Mouse (Mus musculus): ENCODE measurements around the gene Ddx24. TPM values are rescaled to one million over a fixed set of nuclear protein-coding genes. Genes with fewer than 3 reads are reported as not detected.
A peak's percentile ranks its signal among the peaks of the same experiment; 100 is the strongest.
"Not testable (repeated sequence)": the region's sequence is repeated elsewhere in the genome, so short reads cannot be mapped to it uniquely, and the experiment has no call there.

Gene Ddx24
- 69.1 and 72.6 TPM in 2 replicates for polyA plus RNA-seq (2016; fragmentation: Nextera tagmentation; extraction: Ambion mirVana)

DNA sequence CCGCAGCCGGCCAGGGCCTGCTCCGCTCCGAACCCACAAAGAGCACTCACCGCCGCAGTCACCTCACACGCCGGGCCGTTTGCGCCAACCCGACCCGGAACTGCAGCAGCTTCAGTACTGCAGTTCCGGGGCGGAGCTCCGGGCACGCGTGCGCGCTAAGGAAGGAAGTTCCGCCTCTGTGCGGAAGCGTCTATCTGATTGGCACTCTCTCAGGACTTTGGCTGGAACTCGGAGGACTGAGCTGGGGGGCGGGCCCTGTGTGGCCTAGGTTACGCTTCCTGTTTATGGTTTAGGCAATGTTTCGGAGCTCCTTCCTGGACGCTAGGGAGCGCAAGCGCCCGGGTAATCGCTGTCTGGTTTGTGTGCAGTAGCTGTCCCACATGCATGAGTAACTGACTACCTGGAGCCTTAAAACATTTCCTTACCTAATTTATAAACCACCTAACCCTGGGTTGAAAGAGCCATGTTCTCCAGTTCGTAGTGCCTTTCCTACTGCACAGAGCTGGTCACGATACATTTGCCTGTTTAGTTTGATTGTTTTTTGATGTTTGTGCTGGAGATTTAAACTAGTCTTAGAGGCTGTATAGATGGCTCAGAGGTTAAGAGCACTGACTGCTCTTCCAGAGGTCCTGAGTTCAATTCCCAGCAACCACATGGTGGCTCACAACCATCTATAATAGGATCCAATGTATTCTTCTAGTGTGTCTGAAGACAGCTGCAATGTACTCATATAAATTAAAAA, at the start of gene Ddx24:
Gene Ddx24 (minus strand): TSS at position 102 of the 742 bp plus-strand sequence.
- Histone ChIP-seq H3K9me3 (replicated peaks) (0 out of 2 replicates have a peak, but pooled peaks cover 4% of the 10 kb centered on the region), H3K4me2 (peak within 1 kb of the TSS; percentile 78), H3K27me3 (replicated peaks) (no peaks in the 10 kb centered on the region), H3K9ac (peak within 1 kb of the TSS; percentile 92), H3K4me1 (peaks cover 39% of the 10 kb centered on the region), H3K4me3 (peak within 1 kb of the TSS; percentile 94), H3K27ac (peak within 1 kb of the TSS; percentile 77), H3K36me3 (peaks cover 28% of the 10 kb centered on the region)
- WGBS (ENCODE audit: insufficient replicate concordance) = 1% methylated on average over 33 of the region's 33 CpGs
- peak; percentile 100 for ATAC-seq

DNA sequence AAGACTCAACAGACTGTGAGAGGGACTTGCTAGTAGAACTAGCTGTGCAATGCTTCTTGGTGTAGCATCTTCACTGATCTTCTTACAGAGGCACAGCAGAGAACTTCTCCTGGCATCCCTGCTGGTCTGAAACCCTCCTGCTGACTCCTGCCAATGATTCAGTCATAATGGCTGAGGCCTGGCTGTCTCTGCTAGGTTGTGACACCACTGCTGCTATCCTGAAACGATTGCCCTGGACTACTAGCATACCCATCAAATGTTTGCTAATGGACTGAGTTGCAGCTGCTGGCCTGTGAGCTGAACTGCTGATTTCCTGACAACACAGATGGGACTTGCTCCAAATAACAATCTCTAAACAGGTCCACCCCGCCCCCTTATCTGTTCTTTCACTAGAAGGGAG, 48.9 kb upstream of the Ddx24 start:
- Histone ChIP-seq H3K4me3 (no peak overlapping the region), H3K4me2 (no peak overlapping the region), H3K9ac (no peak overlapping the region), H3K27me3 (replicated peaks) (no peaks in the 10 kb centered on the region), H3K4me1 (no peaks in the 10 kb centered on the region), H3K27ac (no peak overlapping the region), H3K36me3 (no peaks in the 10 kb centered on the region), H3K9me3 (replicated peaks) (no peaks in the 10 kb centered on the region)
- WGBS (ENCODE audit: insufficient replicate concordance) = 17% methylated on average over 2 of the region's 2 CpGs
- no peak for ATAC-seq

GRCm38 (mm10) chr12:103457140-103457539, 31.5 kb upstream of the Ddx24 start, which contains the start of gene Ifi27l2b:
TSS of gene Ifi27l2b (minus strand) at chr12:103457223.
- 54% methylated on average over 3 of the region's 3 CpGs for WGBS (ENCODE audit: insufficient replicate concordance)
- H3K4me1 ChIP-seq = no peaks in the 10 kb centered on the region
- no peak within 1 kb of the TSS for H3K27ac ChIP-seq
- H3K4me3 ChIP-seq = no peak within 1 kb of the TSS
- no peaks in the 10 kb centered on the region for H3K36me3 ChIP-seq
- H3K27me3 ChIP-seq (replicated peaks) = no peaks in the 10 kb centered on the region
- H3K4me2 ChIP-seq = no peak within 1 kb of the TSS
- no peak for ATAC-seq
- no peak within 1 kb of the TSS for H3K9ac ChIP-seq
- no peaks in the 10 kb centered on the region for H3K9me3 ChIP-seq (replicated peaks)

DNA sequence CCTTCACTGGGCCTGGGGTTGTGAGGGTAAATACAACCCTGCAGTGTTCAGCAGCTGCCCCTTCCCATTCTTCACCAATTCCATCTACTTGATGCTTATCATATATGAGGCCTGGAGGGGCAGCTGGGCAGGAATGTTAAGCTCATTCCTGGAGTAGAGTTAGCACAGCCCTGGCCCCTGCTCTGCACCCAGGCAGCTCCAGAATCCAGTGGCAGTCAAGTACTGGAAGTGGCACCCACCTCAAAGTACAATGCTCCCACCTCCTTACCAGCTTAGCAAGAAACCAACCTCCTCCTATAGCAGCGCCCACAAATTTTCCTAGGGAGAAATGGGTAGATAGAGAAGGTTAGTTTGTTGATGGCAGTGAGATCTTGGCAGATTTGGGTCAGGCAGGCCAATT, 31.1 kb upstream of the Ddx24 start:
- WGBS (ENCODE audit: insufficient replicate concordance) = no CpG with 5 or more reads among the region's 1 CpGs
- H3K4me2 ChIP-seq = not testable (repeated sequence)

GRCm38 (mm10) chr12:103453361-103453760, 27.7 kb upstream of the Ddx24 start:
- ATAC-seq = no peak
- Histone ChIP-seq H3K27me3 (replicated peaks) (no peaks in the 10 kb centered on the region), H3K36me3 (no peaks in the 10 kb centered on the region), H3K4me1 (no peaks in the 10 kb centered on the region), H3K27ac (no peak overlapping the region), H3K4me2 (no peak overlapping the region), H3K4me3 (no peak overlapping the region), H3K9ac (no peak overlapping the region), H3K9me3 (replicated peaks) (no peaks in the 10 kb centered on the region)

More for the DNA sequence above, 31.1 kb upstream of the Ddx24 start:
- H3K4me1 ChIP-seq; H3K4me3 ChIP-seq; ATAC-seq; H3K27ac ChIP-seq; H3K27me3 ChIP-seq (replicated peaks); H3K36me3 ChIP-seq; H3K9me3 ChIP-seq (replicated peaks); H3K9ac ChIP-seq: not testable (repeated sequence)

DNA sequence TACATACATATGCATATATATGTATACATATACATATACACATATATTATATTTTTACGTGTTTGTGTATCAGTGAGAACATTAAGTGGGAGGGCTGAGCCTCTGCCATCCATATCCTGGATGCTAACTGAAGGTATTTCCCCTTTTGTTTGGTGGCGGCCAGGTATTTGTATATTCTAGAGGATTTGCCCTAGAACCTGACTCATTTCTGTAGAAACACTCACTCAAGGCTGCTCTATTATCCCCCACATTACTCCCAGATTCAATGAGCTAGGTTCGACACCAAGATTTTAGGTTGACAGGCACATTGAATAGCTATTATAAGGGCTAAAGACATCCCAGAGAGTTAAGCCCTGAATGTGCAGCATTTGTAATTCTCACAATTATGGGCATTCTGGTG, 19.4 kb upstream of the Ddx24 start:
- Histone ChIP-seq H3K27ac (no peak overlapping the region), H3K4me2 (no peak overlapping the region), H3K36me3 (no peaks in the 10 kb centered on the region), H3K4me3 (no peak overlapping the region), H3K4me1 (no peaks in the 10 kb centered on the region), H3K27me3 (replicated peaks) (no peaks in the 10 kb centered on the region), H3K9ac (no peak overlapping the region), H3K9me3 (replicated peaks) (no peaks in the 10 kb centered on the region)
- no peak for ATAC-seq
- WGBS (ENCODE audit: insufficient replicate concordance) = 57% methylated on average over 3 of the region's 3 CpGs

GRCm38 (mm10) chr12:103444261-103444660, 18.6 kb upstream of the Ddx24 start:
- H3K4me1 ChIP-seq; ATAC-seq; H3K36me3 ChIP-seq; H3K4me3 ChIP-seq; H3K27ac ChIP-seq; H3K9ac ChIP-seq; H3K27me3 ChIP-seq (replicated peaks); H3K4me2 ChIP-seq; H3K9me3 ChIP-seq (replicated peaks): not testable (repeated sequence)
- 22% methylated on average over 6 of the region's 7 CpGs for WGBS (ENCODE audit: insufficient replicate concordance)

GRCm38 (mm10) chr12:103443524-103443923, 17.9 kb upstream of the Ddx24 start, which contains the start of gene Ifi27l2a:
TSS of gene Ifi27l2a (minus strand) at chr12:103443680.
- 34% methylated on average over 3 of the region's 3 CpGs for WGBS (ENCODE audit: insufficient replicate concordance)
- H3K27ac ChIP-seq = no peak within 1 kb of the TSS

GRCm38 (mm10) chr12:103437601-103438000, 12.0 kb upstream of the Ddx24 start:
- Histone ChIP-seq H3K9ac (no peak overlapping the region), H3K4me3 (no peak overlapping the region), H3K9me3 (replicated peaks) (no peaks in the 10 kb centered on the region), H3K27me3 (replicated peaks) (no peaks in the 10 kb centered on the region), H3K27ac (no peak overlapping the region), H3K4me1 (no peaks in the 10 kb centered on the region), H3K36me3 (no peaks in the 10 kb centered on the region), H3K4me2 (no peak overlapping the region)
- 86% methylated on average over 1 of the region's 1 CpGs for WGBS (ENCODE audit: insufficient replicate concordance)
- no peak for ATAC-seq

More at GRCm38 (mm10) chr12:103443524-103443923, 17.9 kb upstream of the Ddx24 start, which contains the start of gene Ifi27l2a:
- H3K4me2 ChIP-seq = no peak within 1 kb of the TSS
- H3K9ac ChIP-seq = no peak within 1 kb of the TSS
- H3K27me3 ChIP-seq (replicated peaks) = no peaks in the 10 kb centered on the region
- no peak for ATAC-seq
- H3K4me3 ChIP-seq = no peak within 1 kb of the TSS
- H3K4me1 ChIP-seq = no peaks in the 10 kb centered on the region
- no peaks in the 10 kb centered on the region for H3K9me3 ChIP-seq (replicated peaks)
- no peaks in the 10 kb centered on the region for H3K36me3 ChIP-seq

DNA sequence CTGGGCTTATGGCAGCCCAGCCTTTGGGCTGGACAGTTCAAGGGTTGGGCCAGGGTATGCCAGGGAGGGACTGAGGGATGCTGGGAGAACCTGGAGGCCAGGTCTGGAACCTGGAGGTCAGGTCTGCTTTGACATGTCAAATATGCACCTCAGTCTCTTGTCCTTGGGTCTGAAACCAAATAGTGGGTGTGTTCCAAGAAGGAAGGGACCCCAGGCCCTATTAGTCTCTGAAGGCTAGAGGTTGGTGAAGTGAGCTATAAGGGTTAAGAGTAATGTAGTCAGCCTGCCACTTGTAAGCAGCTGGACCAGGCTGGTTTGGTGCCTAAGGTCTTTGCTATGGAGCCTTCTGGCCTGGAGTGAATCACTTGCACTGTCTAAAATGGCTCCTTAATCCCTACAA, 9.2 kb upstream of the Ddx24 start:
- Histone ChIP-seq H3K4me3 (no peak overlapping the region), H3K9ac (no peak overlapping the region), H3K36me3 (no peaks in the 10 kb centered on the region), H3K4me2 (0 out of 2 replicates have a peak overlapping the region, but pooled peaks have one; percentile 22), H3K9me3 (replicated peaks) (no peaks in the 10 kb centered on the region), H3K27me3 (replicated peaks) (no peaks in the 10 kb centered on the region), H3K4me1 (no peaks in the 10 kb centered on the region), H3K27ac (no peak overlapping the region)
- no peak for ATAC-seq

- Histone ChIP-seq H3K36me3 (no peaks in the 10 kb centered on the region), H3K9me3 (replicated peaks) (no peaks in the 10 kb centered on the region), H3K27ac (no peak within 1 kb of the TSS), H3K4me3 (no peak within 1 kb of the TSS), H3K4me1 (no peaks in the 10 kb centered on the region), H3K9ac (no peak within 1 kb of the TSS), H3K27me3 (replicated peaks) (no peaks in the 10 kb centered on the region), H3K4me2 (peak within 1 kb of the TSS; percentile 22)
- WGBS (ENCODE audit: insufficient replicate concordance) = 47% methylated on average over 8 of the region's 8 CpGs
- ATAC-seq = peak; percentile 77
These were observed 8.5 kb upstream of the Ddx24 start, which contains the start of gene Ifi27 for GRCm38 (mm10) chr12:103433986-103434731. TSS of gene Ifi27 (plus strand) at chr12:103434211.

- Histone ChIP-seq H3K27ac (no peak overlapping the region), H3K9ac (no peak overlapping the region)
These were observed 7.8 kb upstream of the Ddx24 start for GRCm38 (mm10) chr12:103433430-103433829.

More at GRCm38 (mm10) chr12:103433430-103433829, 7.8 kb upstream of the Ddx24 start:
- no peaks in the 10 kb centered on the region for H3K27me3 ChIP-seq (replicated peaks)
- no peak overlapping the region for H3K4me2 ChIP-seq
- H3K36me3 ChIP-seq = no peaks in the 10 kb centered on the region
- 77% methylated on average over 2 of the region's 2 CpGs for WGBS (ENCODE audit: insufficient replicate concordance)
- no peaks in the 10 kb centered on the region for H3K4me1 ChIP-seq
- no peak for ATAC-seq
- no peaks in the 10 kb centered on the region for H3K9me3 ChIP-seq (replicated peaks)
- no peak overlapping the region for H3K4me3 ChIP-seq
